Mouse (Mus musculus): ENCODE measurements around the gene Gm26661. TPM values are rescaled to one million over a fixed set of nuclear protein-coding genes. Genes with fewer than 3 reads are reported as not detected.

The Gm26661 gene
- total RNA-seq, 1 experiment, result not detected

DNA sequence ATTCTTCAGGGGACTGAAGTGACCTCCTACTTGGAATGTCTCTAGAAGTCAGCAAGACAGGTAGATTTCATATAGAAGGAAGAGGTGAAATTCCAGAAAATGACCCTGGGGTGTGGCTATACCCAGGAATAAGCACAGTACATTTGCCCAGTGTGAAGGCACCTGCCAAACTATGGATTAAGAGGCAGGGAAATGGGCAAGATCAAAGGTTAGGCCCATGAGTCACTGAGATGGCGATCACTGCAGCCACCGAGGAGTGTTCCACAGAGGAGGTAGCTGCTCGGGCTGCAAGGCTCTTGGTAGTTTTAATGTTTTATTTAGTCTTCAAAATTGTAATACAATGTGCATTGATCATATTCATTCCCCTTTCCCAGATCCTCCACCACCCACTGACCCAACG, 4.6 kb downstream of the Gm26661 start:
- Histone ChIP-seq H3K4me3 (ENCODE audit: insufficient read depth in 1 of 2, low read depth in 1 of 2, low read length in 2 of 2, poor library complexity in 1 of 2, severe bottlenecking in 1 of 2) (no peak overlapping the region), H3K9me3 (ENCODE audit: control insufficient read depth, insufficient read depth, low read depth, low read length) (no peaks in the 10 kb centered on the region), H3K4me1 (ENCODE audit: control insufficient read depth in 2 of 2, insufficient read depth in 2 of 2, low read length in 2 of 2, poor library complexity in 1 of 2) (no peaks in the 10 kb centered on the region; a peak in 1 of 4 replicates), H3K36me3 (ENCODE audit: control insufficient read depth, insufficient read depth, low read length, poor library complexity, severe bottlenecking) (no peaks in the 10 kb centered on the region), H3K9ac (ENCODE audit: insufficient read depth, low read depth, low read length, poor library complexity, severe bottlenecking) (no peak overlapping the region), H3K27ac (ENCODE audit: insufficient read depth, low read depth, low read length, poor library complexity, severe bottlenecking) (no peak overlapping the region)
- in situ Hi-C loops (cut with MboI; ENCODE audit: low sequenced_read_pairs in 2 of 2, unreplicated experiment in 2 of 2), result no loop called here
- DNase-seq (ENCODE audit: low read depth, low spot score), result no peak
- TF ChIP-seq CHD2 (IDR thresholded peaks at IDR 0.05; ENCODE audit: low read depth, low read length) (no peak), MAFK (IDR thresholded peaks at IDR 0.05; ENCODE audit: insufficient read depth, low read depth, low read length) (no peak), ZC3H11A (IDR thresholded peaks at IDR 0.05; ENCODE audit: borderline replicate concordance, low read depth, low read length) (no peak), HCFC1 (IDR thresholded peaks at IDR 0.05; ENCODE audit: borderline replicate concordance, insufficient read depth, low read length) (no peak), ZNF384 (IDR thresholded peaks at IDR 0.05; ENCODE audit: low read depth, low read length) (no peak)

DNA sequence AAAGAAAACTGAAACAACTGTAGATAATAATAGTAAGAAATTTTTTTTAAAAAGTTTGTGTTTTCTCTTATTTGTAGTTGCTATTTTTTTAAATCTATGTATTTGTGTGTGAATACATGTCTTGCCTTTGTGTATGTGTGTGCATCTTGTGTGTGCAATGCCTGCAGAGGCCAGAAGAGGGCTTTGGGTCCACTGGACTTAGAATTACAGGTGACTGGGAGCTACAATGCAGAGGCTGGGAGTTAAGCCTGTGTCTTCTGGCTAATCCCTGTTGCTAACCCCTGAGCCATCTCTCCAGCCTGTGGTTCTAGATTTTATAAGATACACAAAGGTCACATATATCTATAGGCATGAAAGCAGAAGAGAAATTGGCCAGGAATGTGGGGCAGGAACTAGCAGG, 9.2 kb downstream of the Gm26661 start:
- H3K9ac ChIP-seq (ENCODE audit: insufficient read depth, low read depth, low read length, poor library complexity, severe bottlenecking), result no peak overlapping the region
- H3K36me3 ChIP-seq (ENCODE audit: control insufficient read depth, insufficient read depth, low read length, poor library complexity, severe bottlenecking), result no peaks in the 10 kb centered on the region
- no peak for DNase-seq (ENCODE audit: low read depth, low spot score)
- no peaks in the 10 kb centered on the region for H3K9me3 ChIP-seq (ENCODE audit: control insufficient read depth, insufficient read depth, low read depth, low read length)
- H3K27ac ChIP-seq (ENCODE audit: insufficient read depth, low read depth, low read length, poor library complexity, severe bottlenecking), result no peak overlapping the region
- peaks cover 3 to 8% of the 10 kb centered on the region in 2 experiments; a peak in 3 of 4 replicates for H3K4me1 ChIP-seq (ENCODE audit: control insufficient read depth in 2 of 2, insufficient read depth in 2 of 2, low read length in 2 of 2, poor library complexity in 1 of 2)
- in situ Hi-C loops (cut with MboI; ENCODE audit: low sequenced_read_pairs in 2 of 2, unreplicated experiment in 2 of 2), result loop anchor here in 1 of 2 experiments (10.0 kb wide), 1 partner anchor 56 kb away; no protein-coding TSS in a partner anchor
- H3K4me3 ChIP-seq (ENCODE audit: insufficient read depth in 1 of 2, low read depth in 1 of 2, low read length in 2 of 2, poor library complexity in 1 of 2, severe bottlenecking in 1 of 2), result no peak overlapping the region
- TF ChIP-seq ZNF384 (IDR thresholded peaks at IDR 0.05; ENCODE audit: low read depth, low read length), result no peak
- no peak for TF ChIP-seq MAFK (IDR thresholded peaks at IDR 0.05; ENCODE audit: insufficient read depth, low read depth, low read length)
- no peak for TF ChIP-seq ZC3H11A (IDR thresholded peaks at IDR 0.05; ENCODE audit: borderline replicate concordance, low read depth, low read length)
- no peak for TF ChIP-seq HCFC1 (IDR thresholded peaks at IDR 0.05; ENCODE audit: borderline replicate concordance, insufficient read depth, low read length)
- TF ChIP-seq CHD2 (IDR thresholded peaks at IDR 0.05; ENCODE audit: low read depth, low read length), result no peak

DNA sequence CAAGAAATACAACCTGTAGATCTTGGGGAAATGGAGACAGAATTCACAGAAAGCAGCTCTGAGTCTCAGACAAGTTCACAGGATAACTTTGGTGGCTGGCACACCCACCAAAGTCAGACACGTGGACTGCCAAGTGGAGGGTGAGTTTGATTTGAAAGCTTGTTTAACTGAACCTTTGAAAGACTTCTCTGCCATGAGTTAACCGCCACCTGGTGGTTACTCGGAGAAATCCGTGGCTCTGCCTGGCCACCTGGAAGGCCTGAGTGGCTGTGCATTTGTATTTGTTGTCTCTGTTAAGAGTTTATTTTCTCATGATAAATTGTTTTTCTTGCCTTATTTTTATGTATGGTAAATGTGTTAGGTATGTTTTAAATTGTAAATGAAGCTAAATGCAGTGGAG, 10.4 kb downstream of the Gm26661 start:
- H3K9ac ChIP-seq (ENCODE audit: insufficient read depth, low read depth, low read length, poor library complexity, severe bottlenecking), result no peak overlapping the region
- in situ Hi-C loops (cut with MboI; ENCODE audit: low sequenced_read_pairs in 2 of 2, unreplicated experiment in 2 of 2), result loop anchor here in 1 of 2 experiments (10.0 kb wide), 1 partner anchor 57 kb away; no protein-coding TSS in a partner anchor
- no peaks in the 10 kb centered on the region for H3K36me3 ChIP-seq (ENCODE audit: control insufficient read depth, insufficient read depth, low read length, poor library complexity, severe bottlenecking)
- no peak for TF ChIP-seq HCFC1 (IDR thresholded peaks at IDR 0.05; ENCODE audit: borderline replicate concordance, insufficient read depth, low read length)
- no peak for TF ChIP-seq ZNF384 (IDR thresholded peaks at IDR 0.05; ENCODE audit: low read depth, low read length)
- no peak for TF ChIP-seq MAFK (IDR thresholded peaks at IDR 0.05; ENCODE audit: insufficient read depth, low read depth, low read length)
- H3K9me3 ChIP-seq (ENCODE audit: control insufficient read depth, insufficient read depth, low read depth, low read length), result no peaks in the 10 kb centered on the region
- no peak for DNase-seq (ENCODE audit: low read depth, low spot score)
- H3K27ac ChIP-seq (ENCODE audit: insufficient read depth, low read depth, low read length, poor library complexity, severe bottlenecking), result no peak overlapping the region
- H3K4me3 ChIP-seq (ENCODE audit: insufficient read depth in 1 of 2, low read depth in 1 of 2, low read length in 2 of 2, poor library complexity in 1 of 2, severe bottlenecking in 1 of 2), result no peak overlapping the region
- peaks cover 4 to 15% of the 10 kb centered on the region in 2 experiments; a peak in 3 of 4 replicates for H3K4me1 ChIP-seq (ENCODE audit: control insufficient read depth in 2 of 2, insufficient read depth in 2 of 2, low read length in 2 of 2, poor library complexity in 1 of 2)

GRCm38 (mm10) chr14:7803874-7804557, 12.6 kb downstream of the Gm26661 start:
- Histone ChIP-seq H3K36me3 (ENCODE audit: control insufficient read depth, insufficient read depth, low read length, poor library complexity, severe bottlenecking) (no peaks in the 10 kb centered on the region), H3K4me1 (ENCODE audit: control insufficient read depth in 2 of 2, insufficient read depth in 2 of 2, low read length in 2 of 2, poor library complexity in 1 of 2) (peaks cover 6 to 22% of the 10 kb centered on the region in 2 experiments; a peak in 3 of 4 replicates), H3K4me3 (ENCODE audit: insufficient read depth in 1 of 2, low read depth in 1 of 2, low read length in 2 of 2, poor library complexity in 1 of 2, severe bottlenecking in 1 of 2) (no peak overlapping the region), H3K9ac (ENCODE audit: insufficient read depth, low read depth, low read length, poor library complexity, severe bottlenecking) (no peak overlapping the region), H3K27ac (ENCODE audit: insufficient read depth, low read depth, low read length, poor library complexity, severe bottlenecking) (no peak overlapping the region; the same call in 1 of the 2 replicates), H3K9me3 (ENCODE audit: control insufficient read depth, insufficient read depth, low read depth, low read length) (no peaks in the 10 kb centered on the region)
- in situ Hi-C loops (cut with MboI; ENCODE audit: low sequenced_read_pairs in 2 of 2, unreplicated experiment in 2 of 2), result loop anchor here in 1 of 2 experiments (10.0 kb wide), 1 partner anchor 59 kb away; no protein-coding TSS in a partner anchor
- no peak for DNase-seq (ENCODE audit: low read depth, low spot score)
- no peak for TF ChIP-seq ZNF384 (IDR thresholded peaks at IDR 0.05; ENCODE audit: low read depth, low read length)
- TF ChIP-seq CHD2 (IDR thresholded peaks at IDR 0.05; ENCODE audit: low read depth, low read length), result no peak
- TF ChIP-seq MAFK (IDR thresholded peaks at IDR 0.05; ENCODE audit: insufficient read depth, low read depth, low read length), result no peak
- TF ChIP-seq HCFC1 (IDR thresholded peaks at IDR 0.05; ENCODE audit: borderline replicate concordance, insufficient read depth, low read length), result no peak
- TF ChIP-seq ZC3H11A (IDR thresholded peaks at IDR 0.05; ENCODE audit: borderline replicate concordance, low read depth, low read length), result no peak
